Mouse (Mus musculus) lung, postnatal 0 days (tissue): ENCODE results near the gene Sypl.
A peak's percentile ranks its signal among the peaks of the same experiment; 100 is the strongest.

ENCODE experiments used
- CTCF ChIP-seq: IDR thresholded peaks from 2 replicates; pipeline ENCODE4 v1.5.1; 2016; ENCODE audit warnings: antibody characterized with exemption, mild to moderate bottlenecking
- EP300 ChIP-seq: IDR thresholded peaks from 2 replicates; pipeline ENCODE4 v1.6.1; 2016; ENCODE audit warnings: antibody characterized with exemption, mild to moderate bottlenecking, control low read depth

- TF ChIP-seq EP300 = no peak
- TF ChIP-seq CTCF = peak; percentile 37
Measured at GRCm38 (mm10) chr12:32927231-32927835, 26.4 kb upstream of the Sypl start.
